Mouse (Mus musculus) embryonic stem cell, embryonic (primary cell): ENCODE measurements at regions not wholly inside any gene's neighbourhood (a gene's known extent, or its start where the extent isn't known, plus 50 kb on each side); places are given as distances from the start of the nearest gene placed in this dataset.

Experiments used
- CTCF ChIA-PET, 4 experiments: fragments of 300-600 bp in 2 of 4; fragments of 350-600 bp in 2 of 4; sonication (Branson Sonifier 250); formaldehyde crosslinking; loops; one replicate each; lab custom pipeline; 2022; ENCODE audit warnings: inconsistent platforms in 2 of 4; lab: Charles Lee
- POLR2A ChIA-PET, 4 experiments: fragments of 300-600 bp in 2 of 4; fragments of 350-600 bp in 2 of 4; sonication (Branson Sonifier 250); formaldehyde crosslinking; loops; one replicate each; lab custom pipeline; 2022; ENCODE audit warnings: antibody characterized with exemption in 4 of 4, inconsistent platforms in 1 of 4; lab: Charles Lee

DNA sequence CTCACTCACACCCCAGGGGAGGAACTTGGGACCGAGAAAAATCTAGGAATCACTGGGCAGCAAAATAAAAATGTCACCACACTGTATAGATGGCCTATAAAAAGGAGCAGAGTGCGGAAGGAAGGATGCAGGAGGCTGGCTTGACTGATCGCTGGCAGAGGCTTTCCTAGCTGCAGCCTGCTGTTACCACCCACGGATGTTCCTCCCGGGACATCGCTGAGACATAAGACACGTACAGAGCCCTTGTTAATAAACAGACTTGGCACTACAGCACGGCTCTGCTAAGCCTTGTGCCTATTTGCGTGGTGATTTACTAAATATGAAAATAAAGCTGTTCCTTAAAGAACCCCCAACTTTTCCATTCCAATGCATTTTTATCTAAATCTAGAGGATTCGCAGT, 110.8 kb downstream of the Erv3 start:
- CTCF ChIA-PET: interaction anchor here (0.7 to 3.9 kb wide), 9 partner anchors 15 to 206 kb away, joined by 3 to 44 read pairs (median 5); no protein-coding TSS in a partner anchor
- POLR2A ChIA-PET: no interaction called here

DNA sequence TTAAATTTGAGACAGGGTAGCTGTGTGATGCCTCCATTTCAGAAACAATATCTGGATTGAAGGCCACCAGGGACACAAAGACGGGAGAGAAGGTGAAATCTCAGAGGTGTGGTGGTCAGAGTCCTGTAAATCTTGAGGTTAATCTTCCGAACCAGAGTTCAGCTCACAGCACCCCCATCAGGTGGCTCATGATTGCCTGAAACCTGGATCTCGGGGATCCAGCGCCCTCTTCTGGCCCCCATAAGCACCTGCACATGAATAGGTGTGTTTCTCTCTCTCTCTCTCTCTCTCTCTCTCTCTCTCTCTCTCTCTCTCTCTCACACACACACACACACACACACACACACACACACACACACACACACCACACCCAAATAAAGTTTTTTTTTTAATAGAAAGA, 111.8 kb downstream of the Erv3 start:
- CTCF ChIA-PET: interaction anchor here (0.6 to 3.9 kb wide), 32 partner anchors 9 to 1434 kb away, joined by 3 to 44 read pairs (median 4); no protein-coding TSS in a partner anchor
- POLR2A ChIA-PET: interaction anchor here in 2 of 4 experiments (0.7 to 1.0 kb wide), 2 partner anchors 201 to 576 kb away, joined by 3 to 4 read pairs; no protein-coding TSS in a partner anchor

GRCm38 (mm10) chr2:131745381-131745895, 114.1 kb downstream of the Erv3 start:
- ChIA-PET CTCF (interaction anchor here in 2 of 4 experiments (1.0 kb wide), 2 partner anchors 200 kb away, joined by 3 to 4 read pairs; no protein-coding TSS in a partner anchor), POLR2A (no interaction called here)

- POLR2A ChIA-PET: interaction anchor here in 1 of 4 experiments (1.1 kb wide), 1 partner anchor 235 kb away, joined by 6 read pairs; no protein-coding TSS in a partner anchor
Observed at GRCm38 (mm10) chr2:131744957-131745356, 114.6 kb downstream of the Erv3 start.

DNA sequence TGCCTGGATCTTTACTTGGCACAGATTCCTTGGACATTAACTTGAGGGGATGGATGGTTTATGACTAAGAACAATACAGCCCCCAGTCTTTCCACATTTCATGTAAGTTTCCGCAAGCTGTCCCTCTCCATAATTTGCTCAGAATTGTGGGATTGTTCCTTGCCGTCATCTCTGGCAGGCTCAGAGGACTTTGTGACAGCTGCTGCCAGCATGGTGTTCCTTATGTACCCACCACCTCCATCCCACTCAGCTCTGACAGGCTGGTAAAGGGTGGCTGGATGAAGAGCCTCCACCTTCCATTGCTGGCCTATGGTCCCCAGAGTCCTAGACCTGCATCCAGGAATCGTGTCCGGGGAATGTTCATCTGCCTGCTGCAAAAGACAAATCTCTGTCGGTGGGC, 119.1 kb downstream of the Erv3 start:
- POLR2A ChIA-PET: no interaction called here

More at GRCm38 (mm10) chr2:131744957-131745356, 114.6 kb downstream of the Erv3 start:
- CTCF ChIA-PET: interaction anchor here in 2 of 4 experiments (1.0 kb wide), 2 partner anchors 199 to 200 kb away, joined by 3 to 4 read pairs; no protein-coding TSS in a partner anchor

DNA sequence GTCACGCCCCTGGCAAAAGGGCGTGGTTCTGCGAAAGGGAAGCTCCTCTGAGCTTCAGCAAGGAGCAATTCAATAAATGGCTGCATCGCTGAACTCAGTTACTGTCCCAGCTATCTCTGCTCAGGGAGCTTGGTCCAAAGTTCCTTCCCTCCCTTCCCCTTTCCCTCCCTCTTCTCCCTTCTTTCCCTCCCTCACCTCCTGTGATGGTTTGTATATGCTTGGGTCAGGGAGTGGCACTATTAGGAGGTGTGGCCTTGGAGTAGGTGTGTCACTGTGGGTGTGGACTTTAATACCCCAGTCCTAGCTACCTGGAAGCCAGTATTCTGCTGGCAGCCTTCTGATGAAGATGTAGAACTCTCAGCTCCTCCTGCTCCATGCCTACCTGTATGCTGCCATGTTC, 120.5 kb downstream of the Erv3 start:
- POLR2A ChIA-PET: interaction anchor here in 1 of 4 experiments (0.6 kb wide), 1 partner anchor 475 kb away, joined by 4 read pairs; no protein-coding TSS in a partner anchor
- CTCF ChIA-PET: interaction anchor here (0.6 to 2.0 kb wide), 6 partner anchors 9 to 194 kb away, joined by 3 to 7 read pairs (median 5); no protein-coding TSS in a partner anchor

More for the DNA sequence above, 119.1 kb downstream of the Erv3 start:
- CTCF ChIA-PET: interaction anchor here in 1 of 4 experiments (1.4 kb wide), 1 partner anchor 195 kb away, joined by 4 read pairs; no protein-coding TSS in a partner anchor

- POLR2A ChIA-PET: interaction anchor here in 1 of 4 experiments (0.6 kb wide), 1 partner anchor 9 kb away, joined by 4 read pairs; no protein-coding TSS in a partner anchor
Observed at GRCm38 (mm10) chr2:131734740-131735378, 124.7 kb downstream of the Erv3 start.

GRCm38 (mm10) chr2:131726533-131726932, 133.0 kb downstream of the Erv3 start:
- POLR2A ChIA-PET: no interaction called here
- CTCF ChIA-PET: interaction anchor here in 1 of 4 experiments (0.6 kb wide), 1 partner anchor 162 kb away, joined by 3 read pairs; no protein-coding TSS in a partner anchor

More at GRCm38 (mm10) chr2:131734740-131735378, 124.7 kb downstream of the Erv3 start:
- CTCF ChIA-PET: no interaction called here

GRCm38 (mm10) chr2:131721631-131722545, 137.7 kb downstream of the Erv3 start:
- ChIA-PET POLR2A (no interaction called here), CTCF (interaction anchor here in 1 of 4 experiments (0.9 kb wide), 1 partner anchor 179 kb away, joined by 3 read pairs; no protein-coding TSS in a partner anchor)

DNA sequence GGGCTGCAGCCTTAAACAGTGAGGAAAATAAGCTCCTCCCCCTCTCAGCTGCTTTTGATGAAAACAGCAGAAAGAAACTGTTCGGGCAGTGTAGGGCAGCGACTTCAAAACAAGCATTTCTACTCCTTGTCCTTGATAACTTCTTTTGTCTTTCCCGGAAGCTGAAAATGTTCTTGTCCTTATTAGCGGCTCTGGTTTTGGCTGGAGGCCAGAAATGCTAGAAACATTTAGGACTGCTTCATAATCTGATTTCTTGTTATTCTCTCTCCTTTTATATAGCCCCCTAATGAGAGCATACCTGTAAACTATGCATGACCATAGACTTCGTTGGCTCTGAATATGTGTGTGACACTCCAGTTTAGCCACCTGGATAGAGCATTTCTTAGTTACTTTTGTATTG, 142.0 kb downstream of the Erv3 start:
- ChIA-PET POLR2A (no interaction called here), CTCF (no interaction called here)

GRCm38 (mm10) chr2:131716841-131717240, 142.7 kb downstream of the Erv3 start:
- ChIA-PET CTCF (no interaction called here), POLR2A (no interaction called here)

DNA sequence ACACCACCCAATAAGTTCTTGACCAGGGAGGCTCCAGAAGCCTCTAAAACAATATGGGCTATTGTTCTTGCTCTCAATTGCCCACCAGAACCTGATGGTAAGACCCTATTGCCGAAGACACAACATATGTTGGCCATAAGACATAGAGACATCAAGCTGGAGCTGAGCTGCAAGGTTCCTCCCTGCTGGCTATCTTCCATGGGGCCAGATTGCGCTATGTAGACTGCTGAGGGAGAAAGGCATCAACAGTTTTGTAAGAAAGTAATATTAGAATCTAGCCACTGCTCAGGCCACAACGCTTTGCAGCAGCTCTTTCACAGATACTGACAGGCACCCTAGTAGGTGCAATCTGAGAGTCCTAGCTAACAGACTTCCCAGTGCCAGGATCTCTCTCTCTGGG, 144.2 kb downstream of the Erv3 start:
- ChIA-PET CTCF (no interaction called here), POLR2A (no interaction called here)

DNA sequence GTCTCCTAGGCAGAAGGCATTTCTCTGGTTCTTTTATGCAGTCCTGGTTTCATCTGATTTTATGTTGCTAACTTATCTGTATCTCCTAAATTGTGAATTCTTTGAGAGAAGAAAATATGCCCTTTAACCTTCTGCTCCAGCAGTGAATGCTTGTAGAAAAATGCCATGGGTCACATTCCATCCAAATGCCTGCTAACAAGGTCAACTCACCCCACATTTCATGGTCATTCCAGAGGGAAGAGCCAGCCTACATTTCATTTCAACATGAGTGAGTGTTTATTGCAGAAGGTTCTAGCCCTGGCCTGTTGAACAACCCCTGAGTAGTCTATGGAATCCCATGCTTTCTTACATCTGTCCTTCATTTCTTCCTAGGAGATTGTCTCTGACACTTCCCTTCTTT, 147.7 kb downstream of the Erv3 start:
- POLR2A ChIA-PET: no interaction called here
- CTCF ChIA-PET: no interaction called here

GRCm38 (mm10) chr2:131706565-131706964, 144.5 kb upstream of the Adra1d start:
- POLR2A ChIA-PET: no interaction called here
- CTCF ChIA-PET: interaction anchor here in 1 of 4 experiments (0.6 kb wide), 1 partner anchor 8 kb away, joined by 4 read pairs; no protein-coding TSS in a partner anchor

- ChIA-PET POLR2A (no interaction called here), CTCF (no interaction called here)
Observed at GRCm38 (mm10) chr2:131704406-131704805, 142.3 kb upstream of the Adra1d start.

DNA sequence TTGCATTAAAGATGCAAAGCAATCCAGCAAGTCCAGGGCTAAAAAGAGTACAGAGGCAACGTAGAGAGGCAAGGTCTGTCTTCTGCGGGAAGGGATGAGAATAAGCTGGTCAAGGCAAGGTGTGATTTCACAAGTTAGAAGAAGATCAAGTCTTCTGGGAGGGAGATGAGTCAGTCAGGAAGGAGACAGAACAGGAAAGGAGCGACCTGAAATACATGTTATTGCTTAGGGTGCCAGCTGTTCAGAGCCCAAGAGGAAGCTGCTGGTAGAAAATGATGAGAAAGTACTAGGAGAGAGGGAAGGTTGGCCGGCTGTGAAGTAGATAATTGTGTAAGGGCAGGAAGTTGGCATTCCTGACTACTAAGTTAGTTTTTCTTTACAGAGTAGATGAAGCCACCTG, 140.1 kb upstream of the Adra1d start:
- POLR2A ChIA-PET: interaction anchor here in 1 of 4 experiments (1.0 kb wide), 1 partner anchor 10 kb away, joined by 3 read pairs; no protein-coding TSS in a partner anchor
- CTCF ChIA-PET: interaction anchor here in 1 of 4 experiments (0.7 to 1.0 kb wide), 2 partner anchors 156 to 268 kb away, joined by 3 to 4 read pairs; no protein-coding TSS in a partner anchor

GRCm38 (mm10) chr2:131699798-131700197, 137.7 kb upstream of the Adra1d start:
- ChIA-PET POLR2A (interaction anchor here in 1 of 4 experiments (0.6 kb wide), 1 partner anchor 939 kb away, joined by 3 read pairs; no protein-coding TSS in a partner anchor), CTCF (interaction anchor here in 2 of 4 experiments (1.4 to 1.9 kb wide), 2 partner anchors 53 to 155 kb away, joined by 3 to 6 read pairs; no protein-coding TSS in a partner anchor)
